Mouse (Mus musculus) testis, adult 2 months (tissue): ENCODE results near the gene Lin9.

Source experiments
- CTCF ChIP-seq: fragments of 200-500 bp; IDR thresholded peaks from 2 replicates; pipeline ENCODE4 v1.5.1; 2012; ENCODE audit warnings: low read depth, mild to moderate bottlenecking, inconsistent platforms, low read length, moderate library complexity; ENCODE audit not compliant: control insufficient read depth, insufficient read depth, insufficient replicate concordance
- POLR2A ChIP-seq: fragments of 200-500 bp; IDR thresholded peaks from 2 replicates; pipeline ENCODE4 v1.6.1; 2012; ENCODE audit warnings: low read depth, mild to moderate bottlenecking, inconsistent platforms, low read length, moderate library complexity; ENCODE audit not compliant: control insufficient read depth

DNA sequence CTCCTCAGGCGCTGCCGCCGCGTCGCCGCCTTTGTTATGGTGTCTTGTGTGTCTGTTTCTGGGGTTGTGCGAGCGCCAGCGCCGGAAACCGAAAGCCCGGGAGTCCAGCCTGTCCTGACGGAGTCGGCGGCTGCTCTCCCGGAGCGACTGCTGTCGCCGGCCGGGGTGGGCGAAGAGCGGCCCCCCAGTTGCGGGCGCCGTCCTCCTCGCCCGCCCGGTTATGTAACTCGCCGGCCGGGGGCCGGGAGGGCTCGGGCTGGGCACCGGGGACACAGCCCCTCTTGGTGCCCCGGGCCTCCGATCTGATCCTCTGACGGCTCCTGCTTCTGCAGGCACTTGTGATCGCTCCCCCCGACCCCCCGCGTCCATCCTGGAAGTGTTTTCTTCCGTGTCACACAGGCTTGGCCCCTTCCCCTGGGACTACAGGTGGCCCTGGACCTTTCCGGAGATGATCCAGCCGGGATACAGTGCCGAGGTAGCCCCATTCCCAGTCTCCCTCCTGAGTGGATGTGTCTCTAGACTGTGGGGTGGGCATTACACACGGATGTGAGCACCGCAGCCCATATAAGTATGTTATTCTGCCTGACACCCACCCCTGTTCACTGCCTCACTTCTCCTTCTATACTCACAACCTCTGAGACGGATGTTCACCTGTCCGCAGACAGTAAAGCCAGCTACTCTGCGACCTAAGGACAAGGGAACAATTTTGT lies 723 bp downstream of the Lin9 start:
- TF ChIP-seq POLR2A (no peak), CTCF (no peak)
